Comparison of ENCODE assay signal across 20 mouse cellular contexts in the genomic region with DNA sequence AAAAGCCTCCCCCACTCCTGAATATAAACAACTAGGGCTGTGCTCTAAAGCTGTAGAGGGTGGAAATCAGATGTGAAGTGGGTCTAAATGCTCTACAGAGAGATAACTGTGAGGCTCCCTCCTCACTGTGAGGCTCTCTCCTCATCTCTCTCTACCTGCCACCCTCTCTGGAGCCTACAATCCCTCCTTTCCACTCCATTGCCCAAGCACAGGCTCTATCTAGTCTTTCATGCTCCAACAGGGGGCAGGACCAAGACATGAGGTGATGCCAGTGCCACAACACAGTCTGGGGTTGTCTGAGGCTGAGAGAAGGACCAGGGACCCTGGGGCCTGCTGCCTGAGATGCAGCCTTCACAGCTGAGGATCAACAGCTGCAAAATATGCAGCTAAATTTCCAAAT. TPM values are rescaled to one million over a fixed set of nuclear protein-coding genes. Genes with fewer than 3 reads are reported as not detected.
DNase-seq lines count a peak whose midpoint lies in the region; ATAC-seq lines count a peak whose summit lies in the region.
"Had no signal": no experiment of that assay in that cellular context is flagged by ENCODE, and none has a peak within 500 bp of the region (broad histone marks: within the 10 kb centered on the region; RNA-seq: fewer than 3 reads in every experiment).

No protein-coding gene starts in this region.

- ATAC-seq in forebrain, embryonic 11.5 days (replicated peaks; ENCODE audit: low FRiP score), result peak; percentile 49; the same call in 1 of the 2 replicates
- ATAC-seq in hindbrain, embryonic 14.5 days (ENCODE audit: low FRiP score), result 0 out of 2 replicates have a peak, but pooled peaks have one; percentile 24
- no peak for ATAC-seq in midbrain, embryonic 14.5 days (ENCODE audit: low FRiP score, low TSS enrichment)
- ATAC-seq: CD4-positive, CD25-positive, alpha-beta regulatory T cell, adult 4 months had no signal

- DNase-seq in brain, adult 2 months (ENCODE audit: low read depth, low spot score), result peak; percentile 0
- DNase-seq in forebrain, embryonic 11.5 days (ENCODE audit: low spot score), result peak; percentile 41
- DNase-seq in hindbrain, embryonic 14.5 days (ENCODE audit: low spot score), result no peak
- no peak for DNase-seq in midbrain, embryonic 14.5 days
- no peak for DNase-seq in left cerebral cortex, postnatal 4 days
- no peak for DNase-seq in thymus, adult 18-20 months
- DNase-seq in heart, adult 18-20 months, result no peak
- DNase-seq: adrenal gland, postnatal 36 days; cerebellum, adult 9-11 months; gastrocnemius, postnatal 36 days; thymus, postnatal 25 days had no signal

- no peak overlapping the region for H3K9ac ChIP-seq in forebrain, embryonic 11.5 days (ENCODE audit: low read length)
- H3K9ac ChIP-seq in hindbrain, embryonic 14.5 days, result no peak overlapping the region
- no peak overlapping the region for H3K9ac ChIP-seq in midbrain, embryonic 14.5 days (replicated peaks; ENCODE audit: low read length)
- H3K9ac ChIP-seq: lung, embryonic 15.5 days; stomach, embryonic 15.5 days had no signal

- no peaks in the 10 kb centered on the region for H3K9me3 ChIP-seq in forebrain, embryonic 11.5 days (ENCODE audit: control insufficient read depth, low read length)
- H3K9me3 ChIP-seq in hindbrain, embryonic 14.5 days (ENCODE audit: control insufficient read depth, low read length), result no peaks in the 10 kb centered on the region
- H3K9me3 ChIP-seq in midbrain, embryonic 14.5 days (ENCODE audit: control insufficient read depth, low read length), result no peaks in the 10 kb centered on the region
- H3K9me3 ChIP-seq: lung, embryonic 15.5 days; stomach, embryonic 15.5 days had no signal

- no peaks in the 10 kb centered on the region for H3K4me1 ChIP-seq in forebrain, embryonic 11.5 days (replicated peaks; ENCODE audit: control insufficient read depth, insufficient read depth, low read length)
- H3K4me1 ChIP-seq in hindbrain, embryonic 14.5 days (replicated peaks; ENCODE audit: control insufficient read depth, insufficient read depth, low read length), result no peaks in the 10 kb centered on the region
- H3K4me1 ChIP-seq in midbrain, embryonic 14.5 days (ENCODE audit: control insufficient read depth, insufficient read depth, low read length), result no peaks in the 10 kb centered on the region
- H3K4me1 ChIP-seq: lung, embryonic 15.5 days; stomach, embryonic 15.5 days had no signal

- H3K4me3 ChIP-seq in forebrain, embryonic 11.5 days (ENCODE audit: low read depth, low read length), result no peak overlapping the region
- H3K4me3 ChIP-seq in hindbrain, embryonic 14.5 days (replicated peaks; ENCODE audit: low read length), result no peak overlapping the region
- H3K4me3 ChIP-seq in midbrain, embryonic 14.5 days (replicated peaks; ENCODE audit: low read depth, low read length), result no peak overlapping the region
- H3K4me3 ChIP-seq: lung, embryonic 15.5 days; stomach, embryonic 15.5 days had no signal

- intact Hi-C loops in left cerebral cortex, postnatal 4 days (cut with DNase I), result no loop called here

- no peak overlapping the region for H3K4me2 ChIP-seq in forebrain, embryonic 11.5 days (ENCODE audit: low read depth, low read length, severe bottlenecking)
- no peak overlapping the region for H3K4me2 ChIP-seq in hindbrain, embryonic 14.5 days (replicated peaks)
- no peak overlapping the region for H3K4me2 ChIP-seq in midbrain, embryonic 14.5 days (ENCODE audit: low read length)
- H3K4me2 ChIP-seq: liver, embryonic 11.5 days; lung, embryonic 15.5 days; stomach, embryonic 15.5 days had no signal

- no peaks in the 10 kb centered on the region for H3K36me3 ChIP-seq in forebrain, embryonic 11.5 days (ENCODE audit: control insufficient read depth, insufficient read depth, low read length)
- H3K36me3 ChIP-seq in hindbrain, embryonic 14.5 days (replicated peaks; ENCODE audit: control insufficient read depth, insufficient read depth), result no peaks in the 10 kb centered on the region
- H3K36me3 ChIP-seq in midbrain, embryonic 14.5 days (ENCODE audit: control insufficient read depth, insufficient read depth, low read length), result no peaks in the 10 kb centered on the region
- H3K36me3 ChIP-seq: lung, embryonic 15.5 days; stomach, embryonic 15.5 days had no signal

- H3K27me3 ChIP-seq in forebrain, embryonic 11.5 days (ENCODE audit: control insufficient read depth, insufficient read depth, low read length), result no peaks in the 10 kb centered on the region
- H3K27me3 ChIP-seq in hindbrain, embryonic 14.5 days (ENCODE audit: control insufficient read depth, insufficient read depth, low read length), result no peaks in the 10 kb centered on the region
- no peaks in the 10 kb centered on the region for H3K27me3 ChIP-seq in midbrain, embryonic 14.5 days (ENCODE audit: control insufficient read depth, insufficient read depth, low read length)
- H3K27me3 ChIP-seq: lung, embryonic 15.5 days; stomach, embryonic 15.5 days had no signal

- H3K27ac ChIP-seq in forebrain, embryonic 11.5 days (ENCODE audit: low read depth, low read length), result no peak overlapping the region
- peak overlapping the region; percentile 32; the same call in 1 of the 2 replicates for H3K27ac ChIP-seq in hindbrain, embryonic 14.5 days
- peak overlapping the region; percentile 39 for H3K27ac ChIP-seq in midbrain, embryonic 14.5 days (replicated peaks; ENCODE audit: low read depth, low read length)
- H3K27ac ChIP-seq: lung, embryonic 15.5 days; stomach, embryonic 15.5 days had no signal

RNA-seq across cellular contexts. Expression of a gene that starts 25.2 kb away (rescaled TPM):
- 17.4 and 20.3 TPM in 2 replicates for polyA plus RNA-seq in forebrain, embryonic 11.5 days (2014; fragmentation: Nextera tagmentation; extraction: Ambion mirVana)
- 22.0 and 22.2 TPM in 2 replicates for polyA plus RNA-seq in hindbrain, embryonic 14.5 days (2014; fragmentation: Nextera tagmentation; extraction: Ambion mirVana)
- polyA plus RNA-seq in midbrain, embryonic 14.5 days (2014; fragmentation: Nextera tagmentation; extraction: Ambion mirVana), result 28.9 TPM in 1 of 2 replicates, not detected in the other
- total RNA-seq in left cerebral cortex, postnatal 4 days (2021), result 10 to 100 TPM in 1 of 2 experiments, under 1 TPM in 1; 0.06 to 19.1 TPM
- total RNA-seq in heart, adult 18-20 months (2021), result 1 to 10 TPM in 1 of 2 experiments, not detected in 1; 9.4 TPM
- polyA plus RNA-seq: heart, embryonic 14.5 days had no signal

RNA-seq across cellular contexts. Expression of a gene that starts 54.0 kb away (rescaled TPM):
- not detected in 2 replicates for polyA plus RNA-seq in forebrain, embryonic 11.5 days (2014; fragmentation: Nextera tagmentation; extraction: Ambion mirVana)
- 0.17 and 0.30 TPM in 2 replicates for polyA plus RNA-seq in hindbrain, embryonic 14.5 days (2014; fragmentation: Nextera tagmentation; extraction: Ambion mirVana)
- 0.29 TPM in 1 of 2 replicates, not detected in the other for polyA plus RNA-seq in midbrain, embryonic 14.5 days (2014; fragmentation: Nextera tagmentation; extraction: Ambion mirVana)
- not detected for total RNA-seq in left cerebral cortex, postnatal 4 days (2021)
- not detected for total RNA-seq in heart, adult 18-20 months (2021)
- total RNA-seq: adrenal gland, postnatal 36 days; gastrocnemius, postnatal 36 days; layer of hippocampus, postnatal 14 days; left cerebral cortex, postnatal 25 days; megakaryocyte progenitor cell, adult 5-6 weeks; MEL had no signal
- polyA plus RNA-seq: CD4-positive, CD25-positive, alpha-beta regulatory T cell, adult 4 months; heart, embryonic 14.5 days; liver, embryonic 11.5 days; lung, embryonic 15.5 days; stomach, embryonic 15.5 days had no signal

Comparison
In these comparisons a context has a peak if more than half of its experiments do, and no peak if none do; other contexts are left out.
1. DNase-seq: peak in brain, adult 2 months (single experiment) and forebrain, embryonic 11.5 days (single experiment); none in hindbrain, embryonic 14.5 days (single experiment), midbrain, embryonic 14.5 days (single experiment), left cerebral cortex, postnatal 4 days (single experiment), thymus, adult 18-20 months (0 of 2) and heart, adult 18-20 months (0 of 2).